Mouse (Mus musculus): ENCODE results near the gene Hesx1. TPM values are rescaled to one million over a fixed set of nuclear protein-coding genes. Genes with fewer than 3 reads are reported as not detected.

Gene Hesx1
- 0.44 TPM in 1 of 2 replicates, not detected in the other for polyA plus RNA-seq (2015; fragmentation: Nextera tagmentation; extraction: Ambion mirVana)

GRCm38 (mm10) chr14:26994211-26994741 lies at the start of gene Hesx1:
Gene Hesx1 (plus strand): TSS chr14:26994416.

GRCm38 (mm10) chr14:26971106-26971789 lies 23.0 kb upstream of the Hesx1 start, which contains the start of gene Appl1:
Gene Appl1 (minus strand): TSS chr14:26971232.

GRCm38 (mm10) chr14:27038783-27039182 lies 44.6 kb downstream of the Hesx1 start, which contains the start of gene Il17rd:
Gene Il17rd (plus strand): TSS chr14:27038941.

Other genes with a start within 250 kb of the Hesx1 start
- 4.8 and 5.1 TPM in 2 replicates for gene Asb14, start 99.9 kb upstream of the Hesx1 start, polyA plus RNA-seq (2015; fragmentation: Nextera tagmentation; extraction: Ambion mirVana)
- gene Appl1, start 23.2 kb upstream of the Hesx1 start, polyA plus RNA-seq (2015; fragmentation: Nextera tagmentation; extraction: Ambion mirVana) = 28.9 and 29.3 TPM in 2 replicates
- 1.2 and 1.5 TPM in 2 replicates for gene Il17rd, start 44.5 kb downstream of the Hesx1 start, polyA plus RNA-seq (2015; fragmentation: Nextera tagmentation; extraction: Ambion mirVana)
- 13.9 and 14.0 TPM in 2 replicates for gene Arhgef3, start 120.5 kb downstream of the Hesx1 start, polyA plus RNA-seq (2015; fragmentation: Nextera tagmentation; extraction: Ambion mirVana)

Measured in skeletal muscle tissue, postnatal 0 days (tissue).